Mouse (Mus musculus) heart, adult 2 months (tissue): ENCODE measurements around the gene Ccdc81. TPM values are rescaled to one million over a fixed set of nuclear protein-coding genes. Genes with fewer than 3 reads are reported as not detected.
A peak's percentile ranks its signal among the peaks of the same experiment; 100 is the strongest.

Experiments
- DNase-seq, 2 experiments: peaks; one replicate each; pipeline ENCODE4 v3.0.0; 2021
- H3K27ac ChIP-seq: fragments of 200-600 bp; 2 replicates; pipeline ENCODE4 v1.8.1; 2022
- H3K27me3 ChIP-seq: fragments of 200-500 bp; 2 replicates; pipeline ENCODE4 v1.6.1; 2012; ENCODE audit warnings: mild to moderate bottlenecking, low read length, inconsistent platforms, mixed read lengths; ENCODE audit not compliant: control insufficient read depth, insufficient read depth
- H3K36me3 ChIP-seq: fragments of 200-500 bp; 2 replicates; pipeline ENCODE4 v1.6.1; 2012; ENCODE audit warnings: low read length, inconsistent platforms; ENCODE audit not compliant: control insufficient read depth, insufficient read depth
- H3K4me1 ChIP-seq: fragments of 200-500 bp; 2 replicates; pipeline ENCODE4 v1.6.1; 2011; ENCODE audit warnings: low read length; ENCODE audit not compliant: control insufficient read depth, insufficient read depth
- H3K4me3 ChIP-seq: fragments of 200-600 bp; 2 replicates; pipeline ENCODE4 v1.8.1; 2022
- H3K79me2 ChIP-seq: fragments of 200-500 bp; replicated peaks from 2 replicates; pipeline ENCODE4 v1.6.1; 2012; ENCODE audit warnings: mild to moderate bottlenecking, inconsistent platforms, low read length, moderate library complexity, mixed read lengths; ENCODE audit not compliant: control insufficient read depth, insufficient read depth
- H3K9ac ChIP-seq: fragments of 200-500 bp; 2 replicates; pipeline ENCODE4 v1.6.1; 2012; ENCODE audit warnings: low read depth, mild to moderate bottlenecking, control low read depth, inconsistent platforms, low read length, mixed read lengths
- CTCF ChIP-seq: fragments of 200-600 bp; IDR thresholded peaks from 2 replicates; pipeline ENCODE4 v1.8.1; 2022; ENCODE audit warnings: antibody characterized with exemption, mild to moderate bottlenecking, moderate library complexity
- EP300 ChIP-seq: fragments of 200-500 bp; IDR thresholded peaks from 2 replicates; pipeline ENCODE4 v1.6.1; 2011; ENCODE audit warnings: low read depth, low read length, control low read depth; ENCODE audit not compliant: insufficient read depth
- POLR2A ChIP-seq: fragments of 200-500 bp; IDR thresholded peaks from 2 replicates; pipeline ENCODE4 v1.6.1; 2011; ENCODE audit warnings: mild to moderate bottlenecking, low read depth, low read length, control low read depth; ENCODE audit not compliant: insufficient read depth
- WGBS: fragments of 180-500 bp; shearing (Covaris S2); methylation state at CpG from one replicate; pipeline ENCODE4 v1.1.7; 2018; 5-methylcytosine and 5-hydroxymethylcytosine counted together
- intact Hi-C: fragments of 180-260 bp; cut with DNase I; formaldehyde crosslinking; loops from one replicate; pipeline ENCODE4 v1.15.1; 2025
- polyA plus RNA-seq: library from polyadenylated mRNA; depleted of rRNA; stranded (reverse); fragments of >200 nt; gene quantifications from 2 replicates; pipeline ENCODE4 v1.2.3, GENCODE M21; 2012
- total RNA-seq, 2 experiments: library from RNA; stranded (reverse); gene quantifications; 2 replicates each; pipeline ENCODE4 v1.2.3; 2021

Ccdc81 gene
- total and polyA plus RNA-seq, 3 experiments: 0.23 TPM; not detected in 2

- no peak for DNase-seq
- WGBS: 67% methylated on average over 20 of the region's 20 CpGs
- no peak overlapping the region for H3K4me3 ChIP-seq
- no peak for TF ChIP-seq POLR2A
- no peak for TF ChIP-seq CTCF
- no peak for TF ChIP-seq EP300
- intact Hi-C loops: loop anchor here (2.0 to 5.0 kb wide), 3 partner anchors 392 to 432 kb away; no protein-coding TSS in a partner anchor
- no peaks in the 10 kb centered on the region for H3K36me3 ChIP-seq
- no peak overlapping the region for H3K9ac ChIP-seq
- H3K79me2 ChIP-seq: no peaks in the 10 kb centered on the region
- no peaks in the 10 kb centered on the region for H3K27me3 ChIP-seq
- no peak overlapping the region for H3K27ac ChIP-seq
- H3K4me1 ChIP-seq: no peaks in the 10 kb centered on the region; the same call in 1 of the 2 replicates
Measured at GRCm38 (mm10) chr7:89908899-89909621, 5.6 kb upstream of the Ccdc81 start.

- no peak for TF ChIP-seq CTCF
- Histone ChIP-seq H3K27ac (no peak overlapping the region), H3K79me2 (no peaks in the 10 kb centered on the region), H3K9ac (no peak overlapping the region), H3K4me3 (no peak overlapping the region), H3K27me3 (no peaks in the 10 kb centered on the region), H3K4me1 (no peaks in the 10 kb centered on the region; the same call in 1 of the 2 replicates), H3K36me3 (no peaks in the 10 kb centered on the region)
- intact Hi-C loops: loop anchor here (2.0 to 5.0 kb wide), 3 partner anchors 391 to 431 kb away; no protein-coding TSS in a partner anchor
- WGBS: 61% methylated on average over 7 of the region's 7 CpGs
- no peak for DNase-seq
Measured at GRCm38 (mm10) chr7:89908421-89908820, 5.0 kb upstream of the Ccdc81 start.

- Histone ChIP-seq H3K36me3 (no peaks in the 10 kb centered on the region), H3K79me2 (no peaks in the 10 kb centered on the region), H3K9ac (no peak overlapping the region), H3K4me3 (no peak overlapping the region), H3K27me3 (no peaks in the 10 kb centered on the region), H3K4me1 (no peaks in the 10 kb centered on the region; the same call in 1 of the 2 replicates), H3K27ac (no peak overlapping the region)
- no peak for TF ChIP-seq POLR2A
- no peak for TF ChIP-seq EP300
- peak; percentile 98; the same call in 1 of the 2 replicates for TF ChIP-seq CTCF
- intact Hi-C loops: loop anchor here (2.0 to 5.0 kb wide), 3 partner anchors 391 to 431 kb away; no protein-coding TSS in a partner anchor
- peak; percentile 59 to 68 for DNase-seq
- WGBS: 22% methylated on average over 8 of the region's 8 CpGs
Measured at GRCm38 (mm10) chr7:89907950-89908349, 4.5 kb upstream of the Ccdc81 start.

- Histone ChIP-seq H3K4me1 (no peaks in the 10 kb centered on the region; the same call in 1 of the 2 replicates), H3K79me2 (no peaks in the 10 kb centered on the region), H3K9ac (no peak overlapping the region), H3K4me3 (no peak overlapping the region), H3K36me3 (no peaks in the 10 kb centered on the region), H3K27me3 (no peaks in the 10 kb centered on the region), H3K27ac (no peak overlapping the region)
- intact Hi-C loops: no loop called here
- no peak for DNase-seq
- no peak for TF ChIP-seq CTCF
- TF ChIP-seq EP300: no peak
- WGBS: 88% methylated on average over 8 of the region's 8 CpGs
Measured at GRCm38 (mm10) chr7:89903007-89903406, 422 bp downstream of the Ccdc81 start.

- Histone ChIP-seq H3K36me3 (no peaks in the 10 kb centered on the region), H3K9ac (no peak overlapping the region), H3K27me3 (no peaks in the 10 kb centered on the region), H3K79me2 (no peaks in the 10 kb centered on the region), H3K4me3 (no peak overlapping the region), H3K4me1 (no peaks in the 10 kb centered on the region), H3K27ac (no peak overlapping the region)
- intact Hi-C loops: no loop called here
- WGBS: 37% methylated on average over 4 of the region's 4 CpGs
- TF ChIP-seq CTCF: peak; percentile 56
- no peak for TF ChIP-seq POLR2A
- DNase-seq: no peak
Measured at GRCm38 (mm10) chr7:89891856-89892255, 11.6 kb downstream of the Ccdc81 start.

GRCm38 (mm10) chr7:89891412-89891811 is 12.0 kb downstream of the Ccdc81 start:
- 76% methylated on average over 5 of the region's 5 CpGs for WGBS
- intact Hi-C loops: no loop called here
- DNase-seq: no peak
- H3K27ac ChIP-seq: no peak overlapping the region
- H3K9ac ChIP-seq: no peak overlapping the region
- no peaks in the 10 kb centered on the region for H3K79me2 ChIP-seq
- H3K27me3 ChIP-seq: no peaks in the 10 kb centered on the region
- TF ChIP-seq EP300 (no peak), POLR2A (no peak), CTCF (no peak)
- H3K4me1 ChIP-seq: no peaks in the 10 kb centered on the region
- H3K36me3 ChIP-seq: no peaks in the 10 kb centered on the region
- H3K4me3 ChIP-seq: no peak overlapping the region
